Mouse (Mus musculus): Measurements from ENCODE around the gene Sgk1.
"Not testable (repeated sequence)": the region's sequence is repeated elsewhere in the genome, so short reads cannot be mapped to it uniquely, and the experiment has no call there.

The Sgk1 gene

GRCm38 (mm10) chr10:21998503-21999180, 116.7 kb downstream of the Sgk1 start:
- DNase-seq (ENCODE audit: low read depth, low spot score): no peak

GRCm38 (mm10) chr10:22000491-22001306, 118.7 kb downstream of the Sgk1 start:
- DNase-seq (ENCODE audit: low read depth, low spot score): no peak

- DNase-seq (ENCODE audit: low read depth, low spot score): no peak
Measured at GRCm38 (mm10) chr10:22001621-22002020, 119.6 kb downstream of the Sgk1 start.

GRCm38 (mm10) chr10:22004763-22005162, 122.8 kb downstream of the Sgk1 start:
- no peak for DNase-seq (ENCODE audit: low read depth, low spot score)

GRCm38 (mm10) chr10:22007160-22007801, 125.3 kb downstream of the Sgk1 start:
- DNase-seq (ENCODE audit: low read depth, low spot score): no peak

- no peak for DNase-seq (ENCODE audit: low read depth, low spot score)
Measured at GRCm38 (mm10) chr10:22007802-22008172, 125.8 kb downstream of the Sgk1 start.

GRCm38 (mm10) chr10:22010088-22010818, 128.3 kb downstream of the Sgk1 start:
- DNase-seq (ENCODE audit: low read depth, low spot score): peak; percentile 91

GRCm38 (mm10) chr10:22017469-22018159, 135.6 kb downstream of the Sgk1 start:
- peak; percentile 87 for DNase-seq (ENCODE audit: low read depth, low spot score)

GRCm38 (mm10) chr10:22018618-22019017, 136.6 kb downstream of the Sgk1 start:
- no peak for DNase-seq (ENCODE audit: low read depth, low spot score)

- no peak for DNase-seq (ENCODE audit: low read depth, low spot score)
Measured at GRCm38 (mm10) chr10:22034303-22034702, 152.3 kb downstream of the Sgk1 start.

- not testable (repeated sequence) for DNase-seq (ENCODE audit: low read depth, low spot score)
Measured at GRCm38 (mm10) chr10:22036256-22036655, 154.3 kb downstream of the Sgk1 start.
